In the genomic region with DNA sequence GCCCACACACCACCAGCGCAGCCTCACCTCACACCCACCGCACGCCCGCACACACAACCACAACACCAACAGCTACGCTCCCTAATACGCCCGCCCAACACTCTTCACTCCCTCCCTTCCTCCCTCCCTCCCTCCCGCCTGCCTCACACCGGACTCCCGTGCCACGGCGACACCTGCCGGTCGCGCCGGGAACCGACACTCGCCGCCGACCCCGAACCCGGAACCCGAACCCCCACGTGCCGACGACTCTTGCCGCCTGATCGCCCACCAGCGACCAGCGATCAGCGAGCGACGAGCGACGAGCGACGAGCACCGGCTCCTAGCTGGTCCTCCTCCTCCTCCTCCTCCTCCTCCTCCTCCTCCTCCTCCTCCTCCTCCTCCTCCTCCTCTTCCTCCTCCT, we compare ENCODE assay signal across 8 mouse cellular contexts. TPM values are rescaled to one million over a fixed set of nuclear protein-coding genes. Genes with fewer than 3 reads are reported as not detected.
DNase-seq lines count a peak whose midpoint lies in the region; ATAC-seq lines count a peak whose summit lies in the region.
"Not testable (repeated sequence)": the region's sequence is repeated elsewhere in the genome, so short reads cannot be mapped to it uniquely, and the experiment has no call there.

No protein-coding gene starts in this region.

- H3K27ac ChIP-seq in kidney, embryonic 15.5 days: not testable (repeated sequence)

- peak; percentile 97 for DNase-seq in cerebellum, adult 11-12 months
- DNase-seq in frontal cortex, adult 2 months (ENCODE audit: extremely low spot score in 1 of 2, low spot score in 1 of 2): peak; percentile 85 to 96
- DNase-seq in heart, postnatal 10 days: peak; percentile 76 to 83
- peak; percentile 78 to 84 for DNase-seq in left cerebral cortex, postnatal 14 days (ENCODE audit: low spot score in 2 of 2)
- peak; percentile 61 for DNase-seq in lung, postnatal 14 days
- peak; percentile 85 for DNase-seq in right cerebral cortex, adult 18-20 months
- DNase-seq in thymus, postnatal 10 days (ENCODE audit: low spot score in 2 of 2): peak; percentile 53 to 78

- H3K9me3 ChIP-seq in kidney, embryonic 15.5 days (replicated peaks): not testable (repeated sequence)

- H3K27me3 ChIP-seq in kidney, embryonic 15.5 days: not testable (repeated sequence)

- H3K4me2 ChIP-seq in kidney, embryonic 15.5 days: peak overlapping the region; percentile 45

- WGBS in kidney, embryonic 15.5 days: 4% methylated on average over 22 of the region's 38 CpGs

- ATAC-seq in kidney, embryonic 15.5 days (replicated peaks; ENCODE audit: low FRiP score): not testable (repeated sequence)

- intact Hi-C loops in heart, postnatal 10 days (cut with DNase I); left cerebral cortex, postnatal 14 days (cut with DNase I): not testable (repeated sequence)

- H3K4me1 ChIP-seq in kidney, embryonic 15.5 days: not testable (repeated sequence)

- not testable (repeated sequence) for H3K9ac ChIP-seq in kidney, embryonic 15.5 days

- H3K36me3 ChIP-seq in kidney, embryonic 15.5 days: not testable (repeated sequence)

- H3K4me3 ChIP-seq in kidney, embryonic 15.5 days (replicated peaks): peak overlapping the region; percentile 27; the same call in 1 of the 2 replicates

RNA-seq across cellular contexts. Expression of a gene that starts 55.4 kb away (rescaled TPM):
- polyA plus RNA-seq in frontal cortex, adult 2 months (2012; rRNA removed): 35.4 and 36.8 TPM in 2 replicates
- total RNA-seq in heart, postnatal 10 days (2021): 10 to 100 TPM; 43.2 to 57.8 TPM
- 353 TPM in 2 replicates for polyA plus RNA-seq in kidney, embryonic 15.5 days (2015; fragmentation: Nextera tagmentation; extraction: Ambion mirVana)
- total RNA-seq in left cerebral cortex, postnatal 14 days (2021): 10 to 100 TPM; 51.5 to 54.3 TPM
